Mouse (Mus musculus) MEL-GATA-1-ER (cell line): Measurements from ENCODE around the gene Hcn2.

Experiments used
- DNase-seq: peaks from one replicate; pipeline ENCODE4 v3.0.0-alpha.2; 2012; ENCODE audit warnings: low read depth; ENCODE audit errors: extremely low read depth

Hcn2 gene

GRCm38 (mm10) chr10:79772320-79772719, 55.9 kb downstream of the Hcn2 start:
- DNase-seq = no peak

- DNase-seq = no peak
Measured at GRCm38 (mm10) chr10:79773208-79773607, 56.8 kb downstream of the Hcn2 start.

GRCm38 (mm10) chr10:79774486-79775279, 58.2 kb downstream of the Hcn2 start:
- no peak for DNase-seq

GRCm38 (mm10) chr10:79777103-79777531, 60.7 kb downstream of the Hcn2 start, which contains the start of gene Fstl3:
Gene Fstl3, plus strand, starts transcription at chr10:79777272.
- no peak for DNase-seq

GRCm38 (mm10) chr10:79778006-79778405, 61.6 kb downstream of the Hcn2 start:
- no peak for DNase-seq

DNA sequence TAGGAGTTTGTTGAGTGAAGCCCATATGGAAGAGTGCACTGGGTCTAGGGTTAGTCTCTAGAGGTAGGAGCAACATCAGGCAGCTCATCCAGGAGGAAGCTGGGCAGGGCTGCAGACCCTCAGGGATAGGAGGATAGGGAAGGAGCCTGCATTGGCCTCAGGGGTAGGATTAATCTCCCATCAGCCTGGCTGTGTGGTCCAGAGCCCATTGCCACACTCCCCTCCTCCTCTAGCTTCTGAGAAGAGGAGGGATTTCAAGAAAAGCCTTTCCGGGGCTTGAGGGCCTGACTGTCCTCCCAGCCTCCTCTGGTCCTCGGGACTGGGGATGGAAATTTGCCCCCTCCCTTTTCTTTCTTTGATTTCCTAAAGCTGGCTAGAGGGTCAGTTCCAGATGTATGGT, 62.8 kb downstream of the Hcn2 start:
- DNase-seq = no peak

DNA sequence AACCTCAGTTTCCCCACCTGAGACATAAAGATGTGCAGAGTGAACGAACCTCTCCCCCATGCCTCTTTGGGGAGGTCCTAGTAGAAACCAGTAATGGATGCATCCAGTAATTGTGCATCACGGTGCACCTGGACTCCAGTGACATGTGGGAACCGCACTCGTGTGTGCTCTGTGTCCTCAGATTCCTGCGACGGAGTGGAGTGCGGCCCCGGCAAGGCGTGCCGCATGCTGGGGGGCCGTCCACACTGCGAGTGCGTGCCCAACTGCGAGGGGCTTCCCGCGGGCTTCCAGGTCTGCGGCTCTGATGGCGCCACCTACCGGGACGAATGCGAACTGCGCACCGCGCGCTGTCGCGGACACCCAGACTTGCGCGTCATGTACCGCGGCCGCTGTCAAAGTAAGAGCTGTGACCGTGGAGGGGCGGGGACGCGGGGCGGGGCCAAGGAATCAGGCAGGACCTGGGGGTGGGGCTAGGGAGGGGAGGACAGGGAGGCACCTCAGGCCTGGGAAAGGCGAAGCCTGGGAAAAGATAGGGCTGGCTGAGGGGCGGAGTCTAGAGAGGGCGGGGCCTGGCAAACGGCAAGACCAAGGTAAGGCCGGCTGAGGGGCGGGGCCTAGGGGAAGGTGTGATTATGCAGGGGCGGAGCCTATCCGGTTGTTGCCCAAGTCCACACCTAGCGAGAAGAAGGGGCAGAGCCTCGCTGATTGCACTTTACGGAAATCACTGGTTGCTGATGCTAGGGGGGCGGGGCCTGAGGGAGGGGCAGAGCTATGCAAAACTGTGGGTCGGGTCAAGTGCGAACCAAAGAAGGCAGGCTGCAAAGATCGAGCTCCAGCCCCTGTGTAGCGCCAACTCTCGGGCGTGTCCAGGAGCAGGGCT, 63.6 kb downstream of the Hcn2 start:
- DNase-seq = peak; percentile 92

DNA sequence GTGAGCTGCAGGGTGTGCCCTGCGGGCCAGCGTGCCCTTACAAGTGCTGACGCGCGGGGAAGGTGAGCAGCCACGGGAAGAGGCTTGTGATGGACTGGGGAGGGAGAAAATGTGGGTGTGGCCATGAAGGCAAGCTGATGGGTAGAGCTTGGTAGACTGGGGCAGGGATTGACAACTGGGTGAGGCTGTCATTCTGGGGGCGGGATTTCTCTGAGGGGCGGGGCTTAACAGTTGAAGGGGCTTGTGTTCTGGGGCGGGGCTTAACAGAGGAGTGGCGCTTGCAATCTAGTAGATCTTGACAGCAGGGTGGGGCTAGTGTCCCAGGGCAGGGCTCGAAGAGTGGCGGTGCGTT, 64.2 kb downstream of the Hcn2 start:
- DNase-seq = peak; percentile 76

DNA sequence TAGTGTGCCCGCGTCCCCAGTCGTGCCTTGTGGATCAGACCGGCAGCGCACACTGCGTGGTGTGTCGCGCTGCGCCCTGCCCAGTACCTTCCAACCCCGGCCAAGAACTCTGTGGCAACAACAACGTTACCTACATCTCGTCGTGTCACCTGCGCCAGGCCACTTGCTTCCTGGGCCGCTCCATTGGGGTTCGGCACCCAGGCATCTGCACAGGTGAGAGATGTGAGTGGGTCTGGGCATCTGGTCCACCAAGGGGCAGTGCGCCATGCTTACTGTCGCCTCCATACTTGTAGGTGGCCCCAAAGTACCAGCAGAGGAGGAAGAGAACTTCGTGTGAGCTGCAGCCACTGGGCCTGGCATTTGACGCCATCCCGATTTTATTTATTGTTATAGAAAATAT, 64.7 kb downstream of the Hcn2 start:
- DNase-seq = no peak

DNA sequence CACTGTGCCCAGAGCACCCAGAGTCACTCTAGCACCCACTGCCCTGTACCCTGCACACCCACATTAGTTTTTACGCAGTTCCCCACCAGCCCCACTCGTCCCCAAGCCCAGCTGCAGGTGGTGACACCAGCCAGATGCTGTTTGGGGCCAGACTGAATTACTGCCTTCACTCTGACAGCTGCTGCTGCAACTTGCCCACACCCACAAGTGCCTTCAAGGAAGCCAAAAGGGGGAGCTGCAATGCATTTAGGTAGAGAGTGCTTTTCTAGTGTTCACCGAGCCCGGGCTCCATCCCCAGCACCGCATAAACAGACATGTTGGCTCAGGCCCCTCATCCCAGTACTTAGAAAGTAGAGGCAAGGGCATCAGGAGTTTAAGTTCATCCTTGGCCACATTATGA, 65.5 kb downstream of the Hcn2 start:
- DNase-seq = no peak

- DNase-seq = no peak
Measured at GRCm38 (mm10) chr10:79783050-79783449, 66.6 kb downstream of the Hcn2 start.

DNA sequence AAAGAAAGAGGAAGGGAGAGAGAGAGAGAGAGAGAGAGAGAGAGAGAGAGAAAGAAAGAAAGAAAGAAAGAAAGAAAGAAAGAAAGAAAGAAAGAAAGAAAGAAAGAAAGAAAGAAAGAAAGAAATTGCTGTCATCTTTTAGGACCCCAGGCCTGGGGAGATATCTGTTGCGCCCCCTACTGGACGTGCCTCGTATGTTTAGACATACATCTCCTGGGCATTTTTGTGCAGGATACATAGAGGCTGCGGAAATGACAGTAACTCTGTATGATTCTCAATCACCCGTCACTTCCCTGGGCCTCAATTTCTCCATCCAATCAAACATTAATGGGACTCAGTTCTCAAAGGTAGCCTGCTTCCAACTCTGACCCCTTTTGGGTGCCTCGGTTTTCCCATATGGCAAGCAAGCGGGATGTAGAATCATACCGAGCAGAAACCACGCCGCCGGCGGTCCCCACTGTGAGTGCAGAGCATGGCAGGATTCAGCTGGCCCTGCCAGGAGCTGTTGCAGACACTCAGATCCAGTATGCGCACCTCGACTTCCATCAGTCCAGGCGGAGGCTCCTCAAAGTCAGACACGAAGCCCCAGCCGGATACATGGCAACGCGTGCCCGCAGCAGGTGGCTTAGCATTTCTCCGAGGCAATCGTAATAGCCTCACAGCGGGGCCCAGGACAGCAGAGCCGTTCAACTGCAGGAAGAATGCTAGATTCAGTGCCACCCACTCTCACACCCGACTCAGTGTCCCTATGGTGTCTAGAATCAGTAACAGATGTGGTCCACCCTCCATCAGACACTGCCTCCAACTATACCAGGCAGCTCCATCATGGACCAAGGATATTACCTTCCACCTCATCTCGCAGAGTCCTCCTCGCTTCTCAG, 67.7 kb downstream of the Hcn2 start:
- no peak for DNase-seq
